Mouse (Mus musculus) heart, adult 10 weeks (tissue): ENCODE measurements around the gene Gcc1. TPM values are rescaled to one million over a fixed set of nuclear protein-coding genes. Genes with fewer than 3 reads are reported as not detected.

Experiments used
- polyA plus RNA-seq: library from polyadenylated mRNA; stranded (reverse); fragments of 350-450 nt; fragmentation: Illumina TruSeq; extraction: RNeasy Lipid Tissue Mini Kit (QIAGEN cat#74804); gene quantifications from one replicate; pipeline ENCODE4 v1.2.3, GENCODE M21; 2014; ENCODE audit warnings: low read depth, low replicate concordance

Gcc1 gene
- polyA plus RNA-seq, result 11.0 TPM

DNA sequence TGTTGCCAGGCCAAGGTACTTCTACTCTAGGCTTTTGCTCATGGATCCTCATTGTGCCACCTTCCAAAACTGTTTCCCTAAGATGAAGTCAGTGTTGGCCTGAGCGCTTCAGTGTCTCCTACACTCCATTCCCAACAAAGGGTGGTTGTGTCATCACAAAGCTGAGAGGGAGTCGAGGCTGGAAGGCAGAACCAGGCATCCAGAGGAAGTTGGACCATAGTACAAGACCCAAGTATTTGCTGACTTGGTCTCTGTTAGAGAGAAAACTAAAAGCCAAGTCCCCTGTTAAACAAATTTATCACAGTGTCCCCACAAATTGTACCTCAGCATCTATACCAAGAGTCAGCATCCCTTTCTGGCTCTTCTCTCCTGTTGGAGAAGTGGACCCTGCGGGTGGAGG lies at the start of gene Gcc1:
Gene Gcc1 (minus strand): TSS at position 101 of the 400 bp plus-strand sequence.

DNA sequence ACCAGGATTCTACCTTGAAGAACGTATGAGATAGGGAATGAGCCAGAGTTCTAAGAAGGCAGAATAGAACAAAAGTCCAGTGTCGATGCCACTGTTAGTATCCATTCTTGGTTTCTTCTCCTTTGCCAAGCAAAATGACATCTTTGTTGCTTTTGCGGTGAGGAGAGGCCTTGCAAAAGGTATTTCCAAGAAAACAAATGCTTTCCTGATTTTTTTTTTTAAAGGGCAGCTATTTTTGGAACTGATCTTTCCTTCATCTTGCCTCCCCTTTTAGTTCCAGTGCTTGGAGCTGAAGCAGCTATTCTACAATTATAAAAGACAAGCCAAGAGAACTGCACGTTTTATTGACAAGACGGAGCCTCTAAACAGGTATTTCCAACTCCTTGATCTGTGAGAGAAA lies 46.6 kb upstream of the Gcc1 start, which contains the start of gene Snd1:
Gene Snd1 (plus strand): TSS at position 301 of the 400 bp plus-strand sequence.

DNA sequence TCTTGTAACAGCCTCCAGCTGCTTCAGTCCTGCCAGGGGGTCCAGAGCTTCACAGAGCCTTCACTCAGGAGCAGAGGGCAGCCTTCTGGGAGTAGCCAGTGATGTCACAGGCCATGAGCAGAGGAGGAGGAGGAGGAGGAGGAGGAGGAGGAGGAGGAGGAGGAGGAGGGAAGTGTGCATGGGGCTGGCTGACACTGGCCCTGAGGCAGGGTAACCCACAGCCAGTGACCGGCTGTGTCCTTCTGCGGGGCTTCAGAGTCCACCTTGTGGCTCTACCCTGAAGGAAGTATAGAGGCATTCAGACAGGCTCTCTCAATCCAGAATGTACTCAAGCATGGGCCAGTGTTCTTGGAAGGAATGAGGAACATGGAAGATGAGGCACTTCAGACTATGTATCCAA lies 21.1 kb upstream of the Gcc1 start, which contains the start of gene Pax4:
Gene Pax4 (minus strand): TSS at position 101 of the 400 bp plus-strand sequence.

DNA sequence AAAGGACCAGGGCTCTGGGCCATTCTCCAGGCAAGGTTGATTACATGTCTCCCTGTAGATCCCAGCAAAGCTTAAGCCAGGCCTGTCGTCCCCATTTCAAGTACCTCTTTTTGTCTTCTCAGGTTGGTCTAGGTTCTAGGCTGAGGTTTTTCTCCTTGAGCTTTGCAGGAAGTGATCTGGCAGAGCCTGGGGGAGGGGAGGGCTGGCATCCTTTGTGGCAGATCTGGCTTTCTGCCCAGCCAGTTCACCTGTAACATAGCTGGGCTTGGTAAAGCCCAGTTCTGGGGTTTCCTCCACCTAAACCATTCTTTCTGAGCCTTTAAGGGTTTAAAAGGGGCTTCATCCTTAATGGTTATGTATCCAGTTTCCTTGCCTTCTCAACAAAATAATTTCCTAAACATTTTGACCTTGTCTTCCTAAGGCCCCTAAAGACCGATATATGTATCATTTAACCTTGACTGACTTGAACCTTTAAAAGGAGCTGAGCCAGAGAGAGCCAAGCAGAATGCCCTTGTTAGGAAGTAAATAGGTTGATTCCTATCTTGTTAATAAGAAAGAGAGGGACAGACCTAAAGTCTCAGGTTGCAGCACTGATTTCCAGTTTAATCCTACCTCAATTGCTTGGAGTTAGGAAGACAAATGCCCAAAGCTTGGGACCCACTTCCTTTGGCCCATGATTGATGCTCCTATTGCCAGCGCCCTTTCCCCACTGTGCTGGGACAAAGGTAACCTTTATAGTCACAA lies 922 bp downstream of the Gcc1 start, which contains the start of gene Fscn3:
Gene Fscn3 (plus strand): TSS at position 694 of the 744 bp plus-strand sequence.

DNA sequence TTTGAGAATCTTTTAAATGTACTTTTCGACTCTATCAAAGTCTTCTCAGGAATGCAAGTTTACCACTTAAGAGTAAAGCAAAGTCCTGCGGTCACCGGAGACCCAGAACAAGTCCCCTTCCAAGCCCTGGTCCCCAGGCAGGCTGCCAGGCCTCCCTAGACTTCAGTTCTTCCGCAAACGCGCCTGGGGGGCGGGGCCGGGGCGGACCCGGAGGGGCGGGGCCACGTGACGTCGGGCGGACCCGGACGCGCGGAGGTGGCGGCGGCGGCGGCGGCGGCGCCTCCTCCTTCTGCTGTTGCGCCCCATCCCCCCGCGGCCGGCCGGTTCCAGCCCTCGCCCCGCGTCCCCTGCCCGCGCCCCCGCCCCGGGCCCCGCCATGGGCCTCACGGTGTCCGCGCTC lies 4.9 kb downstream of the Gcc1 start, which contains the start of gene Arf5:
Gene Arf5 (plus strand): TSS at position 248 of the 400 bp plus-strand sequence.

DNA sequence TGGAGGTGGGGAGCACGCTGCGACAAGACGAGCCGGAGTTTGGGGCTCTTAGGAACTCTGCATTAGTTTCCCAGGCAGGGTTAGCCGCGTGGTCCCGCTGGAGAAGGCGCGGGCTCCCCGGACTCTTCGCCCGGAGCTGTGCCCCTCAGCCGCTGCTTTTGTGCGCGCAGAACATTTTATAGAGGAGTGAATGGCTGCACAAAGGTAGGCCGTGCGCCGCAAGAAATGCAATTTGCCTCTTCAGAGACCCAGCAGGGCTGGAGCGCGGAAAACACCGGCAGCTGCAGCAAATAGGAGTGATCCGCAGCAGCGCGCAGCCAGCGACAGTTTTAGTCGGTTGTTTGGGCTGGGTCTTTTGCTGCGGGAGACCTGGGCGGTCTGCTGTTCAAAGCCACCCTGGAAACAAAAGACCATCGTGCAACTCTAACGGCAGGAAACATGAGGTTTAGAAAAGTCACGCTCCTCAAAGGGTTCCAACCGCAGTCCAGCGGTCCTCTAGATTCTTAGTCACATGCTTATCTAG lies 30.4 kb downstream of the Gcc1 start, which contains the start of gene Zfp800:
Gene Zfp800 (minus strand): TSS at position 325 of the 523 bp plus-strand sequence.

Other genes starting within 250 kb of the Gcc1 start
- 8.5 TPM for gene Zfp800, start 30.4 kb downstream of the Gcc1 start, polyA plus RNA-seq
- 95.5 TPM for gene Arf5, start 4.8 kb downstream of the Gcc1 start, polyA plus RNA-seq
- gene Fscn3, start 601 bp downstream of the Gcc1 start, polyA plus RNA-seq, result not detected
- not detected for gene Pax4, start 21.0 kb upstream of the Gcc1 start, polyA plus RNA-seq
- gene Snd1, start 46.7 kb upstream of the Gcc1 start, polyA plus RNA-seq, result 40.2 TPM